Mouse (Mus musculus) liver, embryonic 13.5 days (tissue): ENCODE data around the gene Gabbr2. TPM values are rescaled to one million over a fixed set of nuclear protein-coding genes. Genes with fewer than 3 reads are reported as not detected.

Experiments used
- ATAC-seq: fragments of 200-750 bp; cut with Nextera tagmentation; 2 replicates; pipeline ENCODE4 v1.8.0; 2017; ENCODE audit warnings: low read depth, mild to moderate bottlenecking, moderate number of reproducible peaks, moderate library complexity
- DNase-seq: peaks from one replicate; pipeline ENCODE4 v3.0.0; 2022
- H3K27ac ChIP-seq: fragments of 300-500 bp; sonication (generic); 2 replicates; pipeline ENCODE4 v1.5.1; 2015; ENCODE audit warnings: moderate library complexity, mild to moderate bottlenecking, inconsistent platforms
- H3K27me3 ChIP-seq: fragments of 300-500 bp; sonication (generic); 2 replicates; pipeline ENCODE4 v1.6.1; 2015; ENCODE audit warnings: mild to moderate bottlenecking, inconsistent platforms
- H3K36me3 ChIP-seq: fragments of 300-500 bp; sonication (generic); 2 replicates; pipeline ENCODE4 v1.6.1; 2015; ENCODE audit warnings: mild to moderate bottlenecking, inconsistent platforms
- H3K4me1 ChIP-seq: fragments of 300-500 bp; sonication (generic); replicated peaks from 2 replicates; pipeline ENCODE4 v1.6.1; 2015; ENCODE audit warnings: inconsistent platforms
- H3K4me2 ChIP-seq: fragments of 300-500 bp; sonication (generic); 2 replicates; pipeline ENCODE4 v1.6.1; 2015; ENCODE audit warnings: inconsistent platforms, mild to moderate bottlenecking, moderate library complexity
- H3K4me3 ChIP-seq: fragments of 300-500 bp; sonication (generic); replicated peaks from 2 replicates; pipeline ENCODE4 v1.5.1; 2015; ENCODE audit warnings: mild to moderate bottlenecking, inconsistent platforms
- H3K9ac ChIP-seq: fragments of 300-500 bp; sonication (generic); 2 replicates; pipeline ENCODE4 v1.6.1; 2015; ENCODE audit warnings: mild to moderate bottlenecking, inconsistent platforms
- H3K9me3 ChIP-seq: fragments of 300-500 bp; sonication (generic); replicated peaks from 2 replicates; pipeline ENCODE4 v1.6.1; 2016; ENCODE audit warnings: inconsistent platforms
- WGBS: fragments of 180-500 bp; shearing (Covaris S2); methylation state at CpG from one replicate; pipeline ENCODE4 v1.1.7; 2015; ENCODE audit not compliant: insufficient replicate concordance; 5-methylcytosine and 5-hydroxymethylcytosine counted together
- polyA plus RNA-seq: library from polyadenylated mRNA; unstranded; fragments of >200 nt; fragmentation: Nextera tagmentation; extraction: Ambion mirVana; gene quantifications from 2 replicates; pipeline ENCODE4 v1.2.1, GENCODE M21; 2015

Gabbr2 gene
- polyA plus RNA-seq, 1 experiment from 2014 or later = 0.09 TPM

- Histone ChIP-seq H3K36me3 (no peaks in the 10 kb centered on the region), H3K9me3 (no peaks in the 10 kb centered on the region), H3K4me3 (no peak overlapping the region), H3K4me2 (no peak overlapping the region), H3K27ac (no peak overlapping the region), H3K27me3 (peaks cover 8% of the 10 kb centered on the region; the same call in 1 of the 2 replicates), H3K9ac (no peak overlapping the region), H3K4me1 (peaks cover 11% of the 10 kb centered on the region)
- DNase-seq = no peak
- no peak for ATAC-seq
- WGBS = 82% methylated on average over 14 of the region's 14 CpGs
Observed at GRCm38 (mm10) chr4:46915476-46915875, 76.2 kb downstream of the Gabbr2 start.

GRCm38 (mm10) chr4:46914606-46915005 lies 77.1 kb downstream of the Gabbr2 start:
- H3K4me3 ChIP-seq = no peak overlapping the region
- peaks cover 4% of the 10 kb centered on the region; the same call in 1 of the 2 replicates for H3K27me3 ChIP-seq
- ATAC-seq (peak; percentile 69), DNase-seq (no peak)
- H3K9me3 ChIP-seq = no peaks in the 10 kb centered on the region
- 51% methylated on average over 6 of the region's 6 CpGs for WGBS
- no peak overlapping the region for H3K9ac ChIP-seq
- no peaks in the 10 kb centered on the region for H3K36me3 ChIP-seq
- no peak overlapping the region for H3K27ac ChIP-seq
- no peak overlapping the region for H3K4me2 ChIP-seq
- peaks cover 11% of the 10 kb centered on the region for H3K4me1 ChIP-seq

- H3K36me3 ChIP-seq = no peaks in the 10 kb centered on the region
- peak overlapping the region; percentile 13; the same call in 1 of the 2 replicates for H3K9ac ChIP-seq
- H3K9me3 ChIP-seq = no peaks in the 10 kb centered on the region
- no peak overlapping the region for H3K4me3 ChIP-seq
- H3K4me2 ChIP-seq = peak overlapping the region; percentile 23; the same call in 1 of the 2 replicates
- 34% methylated on average over 3 of the region's 3 CpGs for WGBS
- DNase-seq (no peak), ATAC-seq (peak; percentile 70)
- no peaks in the 10 kb centered on the region for H3K27me3 ChIP-seq
- peak overlapping the region; percentile 31 for H3K27ac ChIP-seq
- peaks cover 50% of the 10 kb centered on the region for H3K4me1 ChIP-seq
Observed at GRCm38 (mm10) chr4:46906036-46906691, 85.5 kb downstream of the Gabbr2 start.

GRCm38 (mm10) chr4:46905152-46905551 lies 86.5 kb downstream of the Gabbr2 start:
- Histone ChIP-seq H3K27ac (peak overlapping the region; percentile 57; the same call in 1 of the 2 replicates), H3K9me3 (no peaks in the 10 kb centered on the region), H3K27me3 (no peaks in the 10 kb centered on the region), H3K4me2 (no peak overlapping the region), H3K4me1 (peaks cover 50% of the 10 kb centered on the region), H3K36me3 (no peaks in the 10 kb centered on the region), H3K4me3 (no peak overlapping the region), H3K9ac (no peak overlapping the region)
- DNase-seq = no peak
- ATAC-seq = no peak
- WGBS = 34% methylated on average over 3 of the region's 3 CpGs

- ATAC-seq (peak; percentile 86), DNase-seq (peak; percentile 20)
- H3K4me3 ChIP-seq = no peak overlapping the region
- H3K4me2 ChIP-seq = peak overlapping the region; percentile 47
- H3K36me3 ChIP-seq = no peaks in the 10 kb centered on the region
- WGBS = 23% methylated on average over 12 of the region's 12 CpGs
- no peak overlapping the region for H3K9ac ChIP-seq
- peaks cover 56% of the 10 kb centered on the region for H3K4me1 ChIP-seq
- H3K27ac ChIP-seq = peak overlapping the region; percentile 57
- no peaks in the 10 kb centered on the region for H3K9me3 ChIP-seq
- no peaks in the 10 kb centered on the region; the same call in 1 of the 2 replicates for H3K27me3 ChIP-seq
Observed at GRCm38 (mm10) chr4:46904129-46904528, 87.5 kb downstream of the Gabbr2 start.

GRCm38 (mm10) chr4:46898546-46898945 lies 93.1 kb downstream of the Gabbr2 start:
- H3K4me3 ChIP-seq = no peak overlapping the region
- H3K4me2 ChIP-seq = no peak overlapping the region
- H3K9ac ChIP-seq = no peak overlapping the region
- H3K9me3 ChIP-seq = no peaks in the 10 kb centered on the region
- ATAC-seq (no peak), DNase-seq (no peak)
- peaks cover 22% of the 10 kb centered on the region for H3K4me1 ChIP-seq
- H3K27ac ChIP-seq = no peak overlapping the region
- H3K36me3 ChIP-seq = no peaks in the 10 kb centered on the region
- peaks cover 6% of the 10 kb centered on the region for H3K27me3 ChIP-seq
- WGBS = 70% methylated on average over 4 of the region's 4 CpGs

- Histone ChIP-seq H3K9ac (no peak overlapping the region), H3K4me2 (no peak overlapping the region), H3K36me3 (no peaks in the 10 kb centered on the region), H3K27me3 (peaks cover 6% of the 10 kb centered on the region), H3K4me3 (no peak overlapping the region), H3K9me3 (no peaks in the 10 kb centered on the region), H3K27ac (no peak overlapping the region), H3K4me1 (peaks cover 15% of the 10 kb centered on the region)
- WGBS = 78% methylated on average over 18 of the region's 18 CpGs
- no peak for ATAC-seq
- no peak for DNase-seq
Observed at GRCm38 (mm10) chr4:46897634-46898399, 93.9 kb downstream of the Gabbr2 start.

- Histone ChIP-seq H3K27ac (no peak overlapping the region), H3K9me3 (no peaks in the 10 kb centered on the region), H3K4me1 (no peaks in the 10 kb centered on the region), H3K27me3 (peaks cover 12% of the 10 kb centered on the region), H3K9ac (no peak overlapping the region), H3K36me3 (no peaks in the 10 kb centered on the region), H3K4me2 (no peak overlapping the region), H3K4me3 (no peak overlapping the region)
- WGBS = 73% methylated on average over 9 of the region's 9 CpGs
- DNase-seq (no peak), ATAC-seq (no peak)
Observed at GRCm38 (mm10) chr4:46894144-46894543, 97.5 kb downstream of the Gabbr2 start.

GRCm38 (mm10) chr4:46889175-46889574 lies 102.5 kb downstream of the Gabbr2 start:
- H3K36me3 ChIP-seq = no peaks in the 10 kb centered on the region
- no peak for ATAC-seq
- no peak overlapping the region for H3K27ac ChIP-seq
- no peak for DNase-seq
- 0 out of 2 replicates have a peak, but pooled peaks cover 2% of the 10 kb centered on the region for H3K4me1 ChIP-seq
- no peak overlapping the region for H3K4me2 ChIP-seq
- H3K9ac ChIP-seq = no peak overlapping the region
- H3K4me3 ChIP-seq = no peak overlapping the region
- peaks cover 8% of the 10 kb centered on the region; the same call in 1 of the 2 replicates for H3K27me3 ChIP-seq
- H3K9me3 ChIP-seq = no peaks in the 10 kb centered on the region
- 65% methylated on average over 10 of the region's 10 CpGs for WGBS

GRCm38 (mm10) chr4:46885627-46886383 lies 105.9 kb downstream of the Gabbr2 start:
- Histone ChIP-seq H3K4me2 (no peak overlapping the region), H3K9ac (no peak overlapping the region), H3K9me3 (no peaks in the 10 kb centered on the region), H3K36me3 (no peaks in the 10 kb centered on the region), H3K27me3 (peaks cover 23% of the 10 kb centered on the region), H3K4me1 (0 out of 2 replicates have a peak, but pooled peaks cover 2% of the 10 kb centered on the region), H3K4me3 (no peak overlapping the region), H3K27ac (no peak overlapping the region)
- 73% methylated on average over 20 of the region's 20 CpGs for WGBS
- no peak for ATAC-seq
- no peak for DNase-seq

GRCm38 (mm10) chr4:46884132-46884531 lies 107.5 kb downstream of the Gabbr2 start:
- ATAC-seq (no peak), DNase-seq (no peak)
- Histone ChIP-seq H3K36me3 (no peaks in the 10 kb centered on the region), H3K4me1 (0 out of 2 replicates have a peak, but pooled peaks cover 2% of the 10 kb centered on the region), H3K9me3 (no peaks in the 10 kb centered on the region), H3K27me3 (peaks cover 26% of the 10 kb centered on the region), H3K4me2 (no peak overlapping the region), H3K4me3 (no peak overlapping the region), H3K27ac (no peak overlapping the region), H3K9ac (no peak overlapping the region)
- WGBS = 71% methylated on average over 7 of the region's 7 CpGs
